In the genomic region with DNA sequence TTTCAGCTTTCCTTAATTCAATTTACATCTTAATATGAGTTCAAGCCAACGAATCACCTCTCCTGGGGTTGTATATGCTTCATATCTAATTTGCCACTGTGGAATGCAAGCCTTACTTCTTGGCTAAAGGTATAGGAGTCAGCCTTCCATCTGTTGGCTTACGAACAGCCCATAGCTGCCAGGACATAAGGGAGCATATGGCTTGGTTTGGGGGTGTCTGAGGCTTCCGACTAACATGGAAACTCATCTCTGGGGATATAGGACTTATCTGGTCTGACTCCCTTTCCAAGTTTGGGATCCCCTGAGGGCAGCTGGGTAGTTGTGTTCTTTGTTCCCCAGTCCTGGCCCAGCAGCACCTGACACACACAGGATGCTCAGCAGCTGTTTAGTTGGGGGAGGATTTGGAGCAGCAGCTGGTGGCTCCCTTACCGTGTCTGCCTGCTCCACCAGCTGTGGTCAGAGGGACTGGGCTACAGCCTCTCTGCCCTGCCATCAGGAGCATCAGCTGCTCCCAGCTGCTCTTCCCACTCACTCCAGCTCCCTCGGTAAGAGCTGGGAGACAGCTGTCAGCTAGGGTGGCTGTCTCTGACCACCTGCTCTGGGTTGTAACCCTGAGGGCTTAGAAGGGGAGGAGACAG, we compare ENCODE assay signal across 9 mouse cellular contexts. TPM values are rescaled to one million over a fixed set of nuclear protein-coding genes. Genes with fewer than 3 reads are reported as not detected.
DNase-seq lines count a peak whose midpoint lies in the region; ATAC-seq and TF ChIP-seq lines count a peak whose summit lies in the region.
"Had no signal": no experiment of that assay in that cellular context is flagged by ENCODE, and none has a peak within 500 bp of the region (broad histone marks: within the 10 kb centered on the region; RNA-seq: fewer than 3 reads in every experiment).

No protein-coding gene starts in this region.

- 64% methylated on average over 5 of the region's 5 CpGs for WGBS in intestine, embryonic 15.5 days
- WGBS in intestine, postnatal 0 days, result 67% methylated on average over 5 of the region's 5 CpGs
- WGBS in midbrain, embryonic 14.5 days, result 52% methylated on average over 5 of the region's 5 CpGs

- H3K4me3 ChIP-seq in intestine, embryonic 15.5 days (replicated peaks), result no peak overlapping the region
- H3K4me3 ChIP-seq in intestine, postnatal 0 days (ENCODE audit: low read depth, low read length), result no peak overlapping the region
- no peak overlapping the region for H3K4me3 ChIP-seq in midbrain, embryonic 14.5 days (replicated peaks; ENCODE audit: low read depth, low read length)
- H3K4me3 ChIP-seq: liver, embryonic 13.5 days had no signal

- no peaks in the 10 kb centered on the region for H3K36me3 ChIP-seq in intestine, embryonic 15.5 days
- H3K36me3 ChIP-seq in intestine, postnatal 0 days (ENCODE audit: control insufficient read depth, insufficient read depth), result no peaks in the 10 kb centered on the region
- no peaks in the 10 kb centered on the region for H3K36me3 ChIP-seq in midbrain, embryonic 14.5 days (ENCODE audit: control insufficient read depth, insufficient read depth, low read length)
- H3K36me3 ChIP-seq: liver, embryonic 13.5 days had no signal

- ATAC-seq in intestine, embryonic 15.5 days, result 0 out of 2 replicates have a peak, but pooled peaks have one; percentile 32
- no peak for ATAC-seq in intestine, postnatal 0 days
- ATAC-seq in midbrain, embryonic 14.5 days (ENCODE audit: low FRiP score, low TSS enrichment), result no peak

- H3K4me2 ChIP-seq in intestine, embryonic 15.5 days (replicated peaks), result no peak overlapping the region
- H3K4me2 ChIP-seq in intestine, postnatal 0 days (replicated peaks; ENCODE audit: low read depth), result no peak overlapping the region
- no peak overlapping the region for H3K4me2 ChIP-seq in midbrain, embryonic 14.5 days (ENCODE audit: low read length)
- H3K4me2 ChIP-seq: liver, embryonic 13.5 days had no signal

- no peak for TF ChIP-seq CTCF in intestine, postnatal 0 days (IDR thresholded peaks at IDR 0.05; ENCODE audit: low read depth)

- H3K9ac ChIP-seq in intestine, embryonic 15.5 days, result no peak overlapping the region
- H3K9ac ChIP-seq in intestine, postnatal 0 days (ENCODE audit: low read depth, low read length), result no peak overlapping the region
- no peak overlapping the region for H3K9ac ChIP-seq in midbrain, embryonic 14.5 days (replicated peaks; ENCODE audit: low read length)
- H3K9ac ChIP-seq: liver, embryonic 13.5 days had no signal

- no peaks in the 10 kb centered on the region for H3K27me3 ChIP-seq in intestine, embryonic 15.5 days (replicated peaks)
- no peaks in the 10 kb centered on the region for H3K27me3 ChIP-seq in intestine, postnatal 0 days (replicated peaks; ENCODE audit: control insufficient read depth, insufficient read depth, low read length)
- no peaks in the 10 kb centered on the region for H3K27me3 ChIP-seq in midbrain, embryonic 14.5 days (ENCODE audit: control insufficient read depth, insufficient read depth, low read length)

- H3K27ac ChIP-seq in intestine, embryonic 15.5 days, result no peak overlapping the region
- H3K27ac ChIP-seq in intestine, postnatal 0 days (ENCODE audit: low read depth, low read length), result no peak overlapping the region
- H3K27ac ChIP-seq in midbrain, embryonic 14.5 days (replicated peaks; ENCODE audit: low read depth, low read length), result no peak overlapping the region
- H3K27ac ChIP-seq: liver, embryonic 13.5 days had no signal

- H3K9me3 ChIP-seq in intestine, embryonic 15.5 days, result no peaks in the 10 kb centered on the region
- H3K9me3 ChIP-seq in intestine, postnatal 0 days (ENCODE audit: control insufficient read depth), result no peaks in the 10 kb centered on the region
- H3K9me3 ChIP-seq in midbrain, embryonic 14.5 days (ENCODE audit: control insufficient read depth, low read length), result no peaks in the 10 kb centered on the region
- H3K9me3 ChIP-seq: liver, embryonic 13.5 days had no signal

- DNase-seq in embryo, embryonic 10.5 days (ENCODE audit: low spot score), result peak; percentile 40
- DNase-seq in heart, postnatal 25 days (ENCODE audit: low spot score), result peak; percentile 41
- peak; percentile 8 for DNase-seq in midbrain, embryonic 14.5 days
- DNase-seq in thymus, postnatal 0 days (ENCODE audit: low spot score), result no peak
- DNase-seq in layer of hippocampus, adult 9-11 months, result no peak
- DNase-seq in ovary, postnatal 10 days (ENCODE audit: low spot score), result no peak
- DNase-seq: liver, embryonic 13.5 days had no signal

- no peaks in the 10 kb centered on the region for H3K4me1 ChIP-seq in intestine, embryonic 15.5 days (replicated peaks)
- no peaks in the 10 kb centered on the region for H3K4me1 ChIP-seq in intestine, postnatal 0 days (replicated peaks; ENCODE audit: control insufficient read depth, insufficient read depth, low read length)
- peaks cover 14% of the 10 kb centered on the region for H3K4me1 ChIP-seq in midbrain, embryonic 14.5 days (ENCODE audit: control insufficient read depth, insufficient read depth, low read length)
- H3K4me1 ChIP-seq: liver, embryonic 13.5 days had no signal

- intact Hi-C loops in heart, postnatal 25 days (cut with DNase I), result no loop called here

RNA-seq across cellular contexts. Expression of gene Olfml2b, which starts 11.1 kb away (rescaled TPM):
- polyA plus RNA-seq in intestine, embryonic 15.5 days (2015; fragmentation: Nextera tagmentation; extraction: Ambion mirVana), result 19.8 and 20.4 TPM in 2 replicates
- 14.5 and 19.5 TPM in 2 replicates for polyA plus RNA-seq in intestine, postnatal 0 days (2015; fragmentation: Nextera tagmentation; extraction: Ambion mirVana)
- total RNA-seq in heart, postnatal 25 days (2021), result 10 to 100 TPM in 1 of 2 experiments, 1 to 10 TPM in 1; 9.8 to 13.1 TPM
- 3.0 and 3.7 TPM in 2 replicates for polyA plus RNA-seq in midbrain, embryonic 14.5 days (2014; fragmentation: Nextera tagmentation; extraction: Ambion mirVana)
- polyA plus RNA-seq in thymus, postnatal 0 days (2015; fragmentation: Nextera tagmentation; extraction: Ambion mirVana), result 1.7 and 2.7 TPM in 2 replicates

Comparison
In these comparisons a context has a peak if more than half of its experiments do, and no peak if none do; other contexts are left out.
1. DNase-seq: peak in embryo, embryonic 10.5 days (single experiment), heart, postnatal 25 days (single experiment) and midbrain, embryonic 14.5 days (single experiment); none in thymus, postnatal 0 days (single experiment), layer of hippocampus, adult 9-11 months (single experiment) and ovary, postnatal 10 days (single experiment).